Mouse (Mus musculus) layer of hippocampus, adult 9-10 months (tissue): Measurements from ENCODE around the gene Trnau1ap.
"Not testable (repeated sequence)": the region's sequence is repeated elsewhere in the genome, so short reads cannot be mapped to it uniquely, and the experiment has no call there.

ENCODE experiments used
- DNase-seq: peaks from one replicate; pipeline ENCODE4 v3.0.0; 2022; ENCODE audit warnings: low spot score

Gene Trnau1ap

DNA sequence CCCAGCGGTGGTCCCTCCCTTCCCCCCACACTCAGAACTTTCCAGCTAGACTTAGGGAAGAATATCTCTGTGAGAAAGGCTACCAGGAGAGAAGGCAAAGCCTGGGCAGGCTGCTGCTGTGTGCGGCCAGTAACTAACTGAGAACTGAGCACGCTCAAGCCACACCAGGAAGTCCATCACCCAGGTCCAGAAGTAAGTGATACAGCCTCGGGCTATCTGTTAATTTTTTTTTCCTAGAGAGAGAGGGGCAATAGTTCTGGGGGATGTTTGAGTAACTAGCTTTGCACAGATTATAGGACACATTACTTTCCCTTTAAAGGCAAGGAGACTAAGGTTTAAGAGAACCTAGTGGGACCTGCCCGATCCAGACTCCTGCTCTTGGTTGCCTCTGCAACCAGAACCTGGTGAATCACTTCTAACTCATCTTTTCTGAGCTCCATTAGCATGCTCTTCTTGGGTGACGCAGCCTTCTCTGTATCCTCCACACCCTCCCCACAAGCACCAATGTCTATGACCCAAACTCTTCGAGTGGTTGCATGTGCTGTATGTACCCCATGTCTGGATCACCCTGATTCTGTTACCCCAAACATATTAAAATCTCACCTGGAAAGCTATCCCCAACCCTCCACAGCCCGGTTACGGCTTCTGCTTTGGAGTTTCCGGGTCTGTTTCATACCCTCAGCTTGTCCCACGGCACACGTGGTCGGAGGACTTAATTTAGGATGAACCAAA is 15.2 kb upstream of the Trnau1ap start:
- no peak for DNase-seq

DNA sequence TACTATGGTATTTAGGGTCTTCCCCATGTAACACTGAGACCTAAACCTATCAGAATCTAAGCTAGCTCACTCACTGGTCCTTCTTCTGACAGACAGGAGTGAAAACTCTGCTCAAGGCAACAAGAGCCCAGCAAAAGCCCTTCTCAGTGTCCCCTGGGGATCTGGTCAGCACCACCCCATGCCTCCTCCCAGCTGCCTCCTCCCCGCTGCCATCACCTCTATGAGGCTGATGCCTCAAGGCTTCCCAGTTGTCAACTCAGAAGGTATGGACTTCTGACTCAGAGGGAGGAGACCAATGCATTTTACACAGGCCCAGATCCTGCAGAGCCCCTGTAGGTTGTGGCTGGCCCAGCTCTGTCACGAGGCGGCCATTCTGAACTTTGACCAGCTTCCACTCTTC is 12.1 kb upstream of the Trnau1ap start:
- no peak for DNase-seq

DNA sequence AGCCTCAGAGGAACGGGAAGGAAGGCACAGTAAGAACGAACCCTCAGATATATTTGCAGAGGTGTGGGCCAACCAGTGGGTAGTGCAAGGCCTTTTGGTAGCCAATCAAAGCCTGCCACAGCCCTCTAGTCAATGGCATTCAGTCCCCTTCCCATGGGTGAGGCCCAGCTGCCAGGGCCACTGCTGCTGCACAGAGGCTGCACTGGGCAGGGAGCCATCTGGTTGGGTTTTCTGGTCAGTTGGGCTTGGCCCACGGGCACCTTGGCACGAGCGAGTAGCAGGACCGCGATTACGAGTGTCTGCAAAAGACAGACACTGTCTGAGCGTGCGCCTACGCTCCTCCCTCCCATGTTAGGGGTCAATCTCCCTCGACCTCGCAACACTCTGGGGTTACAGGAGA is 9.6 kb upstream of the Trnau1ap start:
- DNase-seq: no peak

DNA sequence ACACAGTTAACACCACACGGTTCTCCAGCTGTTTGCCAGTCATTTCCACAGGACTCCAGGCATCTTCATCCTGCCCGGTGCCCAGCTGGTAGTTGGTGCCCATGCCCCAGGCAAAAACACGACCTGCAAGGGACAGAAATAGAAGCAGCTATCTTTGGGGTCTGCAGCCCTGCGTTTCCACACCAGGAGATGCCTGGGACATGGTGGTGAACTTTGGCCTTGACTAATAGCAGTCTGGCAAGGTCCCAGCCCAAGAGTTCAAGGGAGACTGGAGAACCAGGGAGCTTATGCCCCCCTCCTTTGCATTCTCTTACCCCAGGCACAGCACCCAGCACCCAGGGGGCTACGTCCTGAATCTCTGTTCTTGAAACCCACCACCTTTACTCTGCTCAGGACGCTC is 3.5 kb upstream of the Trnau1ap start:
- no peak for DNase-seq

DNA sequence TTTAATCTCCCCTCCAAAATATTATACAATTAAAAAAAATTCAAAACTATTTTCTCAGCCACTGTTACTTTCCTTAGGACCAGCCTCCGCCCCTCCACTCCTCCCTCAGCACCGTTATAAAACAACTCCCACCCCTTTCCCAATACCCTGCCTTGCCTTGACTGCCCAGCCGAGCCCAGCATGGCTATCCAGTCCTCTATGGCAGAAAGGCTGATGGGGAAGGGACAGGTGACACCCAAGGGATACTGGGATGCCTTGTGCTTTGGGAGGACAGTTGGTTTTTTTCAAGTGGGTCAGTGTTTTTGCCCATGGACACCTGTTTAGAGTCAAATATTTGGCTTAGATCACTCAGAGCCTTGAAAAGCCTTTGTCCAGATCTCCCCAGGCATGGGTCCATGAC is 2.6 kb upstream of the Trnau1ap start:
- DNase-seq: no peak

DNA sequence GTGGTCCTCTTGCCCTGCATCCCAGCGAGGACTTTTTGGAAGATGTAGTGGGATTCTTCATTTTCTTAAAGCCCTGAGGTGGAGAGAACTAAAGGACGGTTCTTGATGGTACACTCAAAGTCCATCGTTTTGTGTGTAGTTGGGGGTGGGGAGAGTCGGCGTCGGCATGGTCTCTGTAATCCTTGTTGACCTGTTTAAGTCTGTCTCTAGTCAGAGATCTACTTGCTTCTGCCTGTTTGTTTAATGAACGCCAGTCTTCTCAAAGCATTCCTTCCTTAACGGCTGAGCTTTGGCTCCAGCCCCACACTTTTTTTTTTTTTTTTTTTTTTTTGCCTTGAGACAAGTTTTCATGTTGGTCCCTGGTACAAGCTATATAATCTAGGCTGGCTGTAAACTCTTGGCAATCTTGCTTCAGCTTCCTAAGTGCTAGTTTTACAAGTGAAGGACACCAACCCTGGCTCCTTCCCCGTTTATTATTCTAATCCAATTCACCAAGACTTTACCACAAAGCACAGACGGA is 557 bp upstream of the Trnau1ap start:
- DNase-seq: no peak

DNA sequence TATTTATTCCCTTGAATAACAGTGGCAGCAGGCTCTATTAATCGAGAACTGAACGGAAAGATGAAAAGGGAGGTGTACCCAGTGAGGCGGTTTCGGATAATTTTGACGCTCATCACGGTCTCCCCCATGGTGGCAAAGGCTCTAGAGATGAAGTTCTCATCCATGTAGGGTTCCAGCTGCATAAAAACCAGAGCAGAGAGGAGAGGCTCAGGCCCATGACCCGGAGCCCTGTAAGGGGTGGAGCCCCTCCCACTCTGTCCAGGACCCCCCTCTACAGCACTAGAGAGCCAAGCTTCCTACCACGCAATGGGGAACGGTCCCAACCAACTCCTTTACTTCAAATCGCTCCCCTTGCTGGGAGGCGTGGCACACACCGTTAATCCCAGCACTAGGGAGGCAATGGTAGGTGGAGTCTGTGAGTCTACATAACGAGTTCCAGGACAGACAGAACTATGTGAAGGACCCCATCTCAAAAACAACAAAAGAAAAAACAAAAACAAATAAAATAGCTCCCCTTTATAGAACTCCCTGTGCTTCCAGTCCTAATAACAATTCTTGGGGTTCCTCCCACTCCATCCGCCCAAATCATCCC is 851 bp downstream of the Trnau1ap start:
- no peak for DNase-seq

DNA sequence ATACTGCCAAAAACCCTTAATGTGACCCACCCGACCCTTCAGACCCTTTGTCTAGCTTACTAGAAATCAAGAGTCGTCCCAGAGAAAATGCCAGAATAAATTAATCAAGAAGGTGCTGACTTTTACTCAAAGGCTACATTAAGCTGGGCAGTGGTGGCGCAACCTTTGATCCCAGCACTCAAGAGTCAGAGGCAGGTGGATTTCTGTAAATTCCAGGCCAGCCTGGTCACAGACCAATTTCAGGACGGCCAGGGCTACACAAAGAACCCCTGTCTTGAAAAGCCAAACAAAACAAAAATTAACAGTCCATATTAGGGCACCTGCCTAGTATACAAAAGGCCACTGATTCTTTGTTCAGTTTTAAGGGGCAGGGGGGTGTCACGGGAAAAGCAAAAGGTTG is 2.9 kb downstream of the Trnau1ap start:
- DNase-seq: no peak

DNA sequence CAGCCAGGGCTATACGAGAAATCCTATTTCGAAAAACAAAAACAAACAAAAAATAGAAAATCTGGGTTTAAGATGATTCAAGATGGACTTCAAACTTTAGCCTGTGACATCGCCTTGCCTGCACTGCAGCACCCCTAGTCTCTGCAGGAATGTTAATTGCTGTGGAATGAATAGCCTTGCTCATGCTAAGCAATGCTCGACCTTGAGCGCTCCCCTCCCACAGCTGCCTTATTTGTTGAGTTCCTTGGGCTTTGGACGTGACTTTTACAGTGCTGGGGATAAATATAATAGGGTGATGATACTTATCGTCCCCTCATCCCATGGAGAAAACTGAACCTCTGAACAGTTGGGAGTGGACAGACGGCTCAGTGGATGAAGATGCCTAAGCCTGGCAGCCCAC is 13.6 kb downstream of the Trnau1ap start:
- DNase-seq: no peak

DNA sequence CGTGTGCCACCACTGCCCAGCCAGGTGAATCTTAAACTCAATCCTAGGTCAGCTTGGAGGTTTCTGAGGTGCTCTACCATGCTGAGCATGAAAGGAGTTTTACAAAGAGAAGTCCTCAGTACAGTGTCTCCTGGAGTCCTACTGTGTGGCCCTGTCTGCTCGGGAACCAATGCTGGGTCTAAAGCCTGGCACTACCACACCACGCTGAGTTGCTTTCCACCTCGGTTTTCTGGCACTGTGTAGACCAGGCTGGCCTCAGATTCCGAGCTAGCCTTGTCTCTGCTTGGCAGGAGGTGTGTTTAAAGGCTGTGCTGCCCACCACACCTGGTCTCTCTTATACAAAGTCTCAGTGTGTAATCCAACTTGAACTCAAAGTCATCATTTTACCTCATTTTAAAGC is 16.7 kb downstream of the Trnau1ap start:
- DNase-seq: no peak

DNA sequence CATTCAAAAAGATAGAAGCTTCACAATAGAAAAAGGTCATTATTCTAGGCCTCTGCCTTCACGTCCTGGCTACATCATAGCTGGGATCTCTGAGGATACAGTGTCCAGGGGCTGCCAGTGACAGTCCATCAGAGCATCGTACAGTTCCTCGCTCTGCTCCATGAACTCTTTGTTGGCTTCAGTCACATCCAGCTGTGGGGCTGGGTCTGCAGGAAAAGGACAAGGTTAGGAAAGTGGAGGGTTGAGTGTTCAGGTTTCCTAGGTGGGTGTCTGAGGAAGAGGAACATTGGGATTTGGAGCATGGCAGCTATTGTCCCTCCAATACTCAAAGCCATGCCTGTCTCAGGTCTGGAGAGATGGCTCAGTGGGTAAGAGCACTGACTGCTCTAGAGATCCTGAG is 17.5 kb downstream of the Trnau1ap start:
- no peak for DNase-seq

DNA sequence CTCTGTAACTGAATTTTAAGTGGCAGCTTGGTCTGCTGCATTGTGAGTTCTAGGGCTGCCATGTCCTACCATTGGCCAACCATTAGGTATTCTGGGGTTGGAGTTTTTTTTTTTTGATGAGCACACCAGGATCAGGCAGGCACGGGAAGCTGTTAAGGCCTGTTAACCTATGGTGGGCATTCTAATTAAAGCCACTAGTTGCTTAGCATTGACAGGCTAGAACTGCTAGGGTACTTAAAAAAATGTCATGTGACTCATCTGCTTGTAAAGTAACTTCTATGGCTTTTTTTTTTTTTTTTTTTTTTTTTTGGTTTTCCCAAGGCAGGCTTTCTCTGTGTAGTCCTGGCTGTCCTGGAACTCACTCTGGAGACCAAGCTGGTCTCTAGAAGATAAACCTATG is 18.1 kb downstream of the Trnau1ap start:
- DNase-seq: no peak

DNA sequence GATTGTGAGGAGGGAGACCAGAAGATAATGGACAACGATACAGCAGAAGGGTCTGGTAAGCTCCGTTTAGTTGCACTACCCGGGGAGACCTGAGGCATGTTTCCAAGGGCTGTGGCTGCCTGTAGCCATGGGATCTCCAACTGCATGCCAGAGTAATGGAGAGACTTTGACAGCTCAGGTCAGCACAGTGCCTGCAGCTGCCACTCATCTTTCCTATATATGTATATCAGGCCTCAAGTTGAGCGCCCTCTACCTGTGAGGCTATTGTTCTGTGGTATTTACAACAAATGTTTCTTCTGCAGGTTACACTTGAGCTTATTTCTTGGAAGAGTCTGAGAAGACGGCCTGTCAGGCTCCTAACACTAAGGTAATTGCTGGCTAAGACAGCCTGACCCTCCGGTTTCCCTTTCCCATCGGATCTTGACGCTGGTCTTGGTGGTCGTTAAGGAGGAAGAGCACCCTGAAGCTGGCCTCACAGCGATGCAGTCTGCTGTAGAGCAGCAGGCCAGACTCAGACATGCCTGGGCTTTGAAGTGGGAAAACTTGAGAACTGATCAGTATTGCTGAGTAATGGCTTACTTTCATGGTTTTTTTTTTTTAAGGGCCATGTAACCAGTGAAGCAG is 19.4 kb downstream of the Trnau1ap start:
- no peak for DNase-seq

DNA sequence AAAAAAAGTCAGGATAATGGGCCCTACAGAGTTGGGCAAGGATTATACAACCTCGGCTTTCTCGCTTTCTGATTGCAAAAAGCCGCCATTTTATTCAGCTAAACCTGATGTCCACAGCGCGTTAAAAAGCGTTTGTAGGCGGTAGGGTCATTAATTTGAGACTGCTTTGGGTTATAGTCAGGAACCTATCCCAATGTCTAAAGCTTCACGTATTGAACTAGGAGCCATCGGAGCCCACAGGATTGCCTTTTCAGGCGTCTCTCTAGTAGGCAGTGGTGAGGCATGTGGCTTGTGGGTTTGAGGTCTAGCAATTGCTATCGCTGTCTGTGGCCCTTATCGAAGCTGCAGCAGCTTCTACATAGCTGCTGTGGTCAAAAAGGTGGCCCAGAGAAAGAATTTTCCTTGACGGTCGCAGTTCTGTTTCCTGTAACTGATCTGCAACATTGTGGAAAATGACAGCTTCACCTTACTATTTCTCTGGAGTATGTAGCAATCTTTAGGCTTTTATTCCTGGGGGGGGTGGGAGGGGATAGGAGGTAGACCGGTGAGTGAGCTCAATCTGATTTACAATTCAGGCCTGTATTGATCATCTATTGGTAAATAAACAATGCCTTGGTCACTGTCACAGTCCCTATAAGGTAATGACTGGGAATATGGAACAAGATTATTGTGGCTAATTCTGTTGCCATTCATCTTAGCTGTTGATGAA is 20.0 kb downstream of the Trnau1ap start:
- no peak for DNase-seq

DNA sequence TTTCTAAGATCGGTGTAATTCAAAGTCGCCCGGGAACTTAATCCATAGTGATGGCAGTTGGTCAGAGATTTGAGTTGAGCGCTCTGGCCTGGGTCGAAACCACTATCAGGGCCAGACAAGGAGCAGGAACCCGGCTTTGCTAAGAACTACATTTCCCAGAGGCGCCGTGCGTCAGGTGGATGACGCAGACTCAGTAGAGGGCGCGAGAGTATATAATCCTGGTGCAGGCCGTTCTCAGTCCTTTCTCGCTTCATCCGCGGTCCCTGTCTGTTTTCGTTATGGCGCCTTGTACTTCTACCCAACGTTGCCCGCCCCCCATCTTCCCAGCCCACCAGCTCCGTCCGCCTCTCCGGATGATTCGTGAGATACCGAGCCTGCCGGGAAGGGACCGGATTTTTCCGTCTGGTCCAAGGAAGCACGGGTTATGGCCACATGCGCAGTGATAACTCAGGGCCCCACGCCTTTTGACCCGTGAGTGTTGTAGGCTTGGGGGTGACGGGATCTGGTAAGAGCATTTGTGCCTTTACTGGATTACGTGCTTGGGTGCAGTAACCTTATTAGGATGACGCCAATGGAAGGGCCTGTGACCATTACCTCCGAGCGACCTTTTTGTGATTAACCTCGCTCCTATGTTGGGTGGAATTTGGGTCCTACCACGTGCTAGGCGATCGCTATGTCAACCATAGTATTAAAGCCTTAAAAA is 20.8 kb downstream of the Trnau1ap start:
- peak; percentile 85 for DNase-seq

DNA sequence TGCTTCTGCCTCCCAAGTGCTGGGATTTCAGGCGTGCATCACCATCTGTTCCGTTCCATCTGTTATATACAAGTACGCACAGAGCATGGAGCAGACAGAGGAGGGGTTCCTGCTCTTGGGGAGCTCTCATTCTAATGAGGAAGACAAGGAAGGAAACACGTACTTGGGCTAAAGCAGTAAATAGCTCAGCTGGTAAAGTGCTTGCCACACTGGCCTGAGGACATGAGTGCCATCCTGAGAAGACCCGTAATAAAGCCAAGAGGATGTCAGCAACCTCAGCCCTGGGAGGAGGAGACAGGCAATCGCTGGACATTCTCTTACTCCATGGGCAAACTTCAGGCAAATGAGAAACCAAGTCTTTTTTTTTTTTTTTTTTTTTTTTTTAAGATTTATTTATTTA is 23.3 kb downstream of the Trnau1ap start:
- DNase-seq: no peak

DNA sequence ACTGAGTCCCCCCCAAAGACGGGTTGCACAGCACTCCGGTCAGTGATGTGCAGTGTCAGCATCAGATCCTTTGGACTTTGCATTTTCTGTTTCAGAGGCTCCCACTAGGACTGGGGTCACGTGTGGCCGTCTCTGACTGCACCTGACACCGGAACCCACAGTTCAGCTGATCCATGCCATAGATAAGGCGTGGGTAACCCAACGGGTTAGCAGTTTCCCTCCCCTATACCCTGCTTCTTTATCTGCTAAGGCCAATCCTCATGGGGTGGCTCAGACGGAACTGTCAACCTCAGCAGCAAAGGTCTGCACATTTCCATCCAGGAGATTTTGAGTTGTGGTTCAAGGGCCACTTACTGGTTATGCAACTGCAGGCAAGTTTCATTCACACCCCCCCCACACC is 24.1 kb downstream of the Trnau1ap start:
- DNase-seq: no peak

DNA sequence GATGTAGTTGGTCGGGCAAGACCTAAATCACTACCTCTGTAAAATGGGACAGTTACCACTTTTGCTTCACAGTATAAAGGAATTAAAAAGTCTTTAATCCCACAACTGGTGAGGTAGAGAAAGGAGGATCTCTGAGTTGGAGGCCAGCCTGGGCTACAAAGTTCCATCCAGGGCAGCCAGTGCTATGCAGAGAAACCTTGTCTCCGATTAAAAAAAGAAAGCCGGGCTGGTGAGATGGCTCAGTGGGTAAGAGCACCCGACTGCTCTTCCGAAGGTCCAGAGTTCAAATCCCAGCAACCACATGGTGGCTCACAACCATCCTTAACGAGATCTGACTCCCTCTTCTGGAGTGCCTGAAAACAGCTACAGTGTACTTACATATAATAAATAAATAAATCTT is 25.9 kb downstream of the Trnau1ap start:
- DNase-seq: not testable (repeated sequence)

DNA sequence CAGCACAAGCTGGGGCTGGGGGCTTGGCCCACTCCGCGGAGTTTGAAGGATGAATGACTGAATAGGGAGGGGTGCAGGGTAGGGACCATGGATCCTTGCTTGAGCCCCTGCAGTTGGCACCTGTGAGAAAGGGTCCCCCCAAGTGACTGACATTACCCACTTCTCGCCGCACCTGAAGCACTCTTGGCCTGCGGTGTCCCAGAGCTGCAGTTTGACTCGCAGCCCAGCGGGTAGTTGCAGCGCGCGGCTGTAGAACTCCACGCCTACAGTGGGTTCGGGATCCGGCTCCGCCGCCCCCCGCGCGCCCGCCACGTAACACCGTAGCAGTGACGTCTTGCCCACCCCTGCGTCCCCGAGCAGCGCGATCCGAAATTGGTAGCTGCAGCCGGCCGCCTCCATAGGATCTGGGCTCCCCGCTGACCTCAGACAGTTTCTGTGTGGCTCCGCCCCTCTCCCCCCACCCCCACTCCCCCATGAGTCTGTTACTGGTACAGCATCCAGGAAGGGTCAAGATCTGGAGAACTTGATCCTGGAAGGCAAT is 26.3 kb downstream of the Trnau1ap start, which contains the start of gene Rab42:
TSS of gene Rab42 (minus strand) at position 447 of the 541 bp plus-strand sequence.
- no peak for DNase-seq

DNA sequence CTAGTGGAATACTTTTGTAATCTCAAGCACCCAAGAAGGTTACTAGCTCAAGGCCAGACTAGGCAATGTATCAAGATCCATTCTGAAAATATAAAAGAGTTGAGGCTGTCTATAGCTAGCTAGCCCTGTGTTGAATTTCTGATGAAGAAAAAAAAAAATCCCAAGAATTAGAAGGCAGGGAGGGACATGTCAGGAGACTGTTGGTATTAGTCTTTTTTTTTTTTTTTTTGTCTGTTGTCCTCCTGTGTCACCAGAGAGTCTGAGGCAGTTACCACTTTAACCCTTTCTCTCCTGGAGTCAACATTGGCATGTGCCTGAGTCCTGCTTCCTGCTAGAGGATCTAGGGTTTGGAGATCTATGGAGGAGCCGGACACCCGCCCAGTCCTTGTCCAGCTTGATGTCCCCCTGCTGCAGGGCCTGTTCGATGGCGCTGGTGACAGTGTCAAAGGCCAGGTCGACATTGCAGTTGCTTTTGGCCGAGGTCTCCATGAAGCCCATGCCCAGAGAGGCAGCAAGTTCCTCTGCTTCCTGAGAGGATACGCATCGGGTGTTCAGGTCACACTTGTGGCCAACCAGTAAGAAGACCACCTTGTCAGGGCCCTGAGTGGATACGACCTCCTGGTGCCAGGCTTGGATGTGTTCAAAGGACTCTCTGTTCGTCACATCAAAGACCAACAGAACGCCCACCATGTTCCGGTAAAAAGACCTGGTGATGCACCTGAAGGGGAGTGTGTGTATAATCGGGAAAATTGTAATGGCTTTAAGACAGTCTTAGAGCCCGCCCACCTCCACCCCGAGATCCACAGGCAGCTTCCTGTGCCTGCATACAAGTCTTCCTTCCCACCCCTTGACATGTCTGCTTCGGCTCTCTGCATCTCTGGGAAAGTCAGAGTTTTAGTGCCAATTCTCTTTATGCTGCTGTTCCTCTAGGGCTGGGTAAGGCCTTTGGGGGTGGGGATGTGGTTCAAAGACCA is 27.1 kb downstream of the Trnau1ap start:
- no peak for DNase-seq

DNA sequence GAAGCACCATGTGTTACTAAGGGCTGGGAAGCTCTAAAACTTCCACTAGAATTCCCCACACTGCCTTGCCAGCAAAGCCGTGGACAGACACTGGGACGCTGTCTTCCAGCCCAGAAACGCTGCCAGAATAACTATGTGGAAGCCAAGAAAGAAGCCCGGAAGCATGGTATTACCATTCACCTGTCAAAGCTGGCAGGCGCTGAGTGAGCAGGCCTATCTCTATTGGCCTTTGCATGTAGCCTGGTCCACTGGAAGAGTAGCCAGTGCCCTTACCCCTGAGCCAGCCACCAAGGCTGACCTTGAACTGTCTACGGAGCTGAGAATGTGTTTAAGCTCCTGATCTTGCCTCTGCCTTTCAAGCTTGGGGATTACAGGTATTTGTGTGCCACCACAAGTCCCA is 27.9 kb downstream of the Trnau1ap start:
- no peak for DNase-seq
